Mouse (Mus musculus): ENCODE data around the gene Ifngr2. TPM values are rescaled to one million over a fixed set of nuclear protein-coding genes. Genes with fewer than 3 reads are reported as not detected.

The Ifngr2 gene
- polyA plus RNA-seq, 1 experiment = 162 TPM

GRCm38 (mm10) chr16:91595076-91595475 lies 48.2 kb downstream of the Ifngr2 start:
- no peaks in the 10 kb centered on the region for H3K27me3 ChIP-seq (ENCODE audit: control insufficient read depth, insufficient read depth, low read length)
- WGBS = 89% methylated on average over 6 of the region's 6 CpGs

GRCm38 (mm10) chr16:91596397-91596778 lies 49.5 kb downstream of the Ifngr2 start:
- Histone ChIP-seq H3K4me3 (ENCODE audit: low read depth, low read length) (peak overlapping the region; percentile 75), H3K4me1 (ENCODE audit: control insufficient read depth, insufficient read depth, insufficient read length, low read length) (peaks cover 9% of the 10 kb centered on the region), H3K27me3 (ENCODE audit: control insufficient read depth, insufficient read depth, low read length) (no peaks in the 10 kb centered on the region), H3K36me3 (ENCODE audit: control insufficient read depth, insufficient read depth, low read length) (peaks cover 3% of the 10 kb centered on the region; the same call in 1 of the 2 replicates), H3K27ac (ENCODE audit: insufficient read depth, low read depth, low read length) (peak overlapping the region; percentile 47)
- WGBS = 4% methylated on average over 9 of the region's 9 CpGs
- TF ChIP-seq POLR2A (IDR thresholded peaks at IDR 0.05; ENCODE audit: low read depth, low read length) (no peak), CTCF (IDR thresholded peaks at IDR 0.05; ENCODE audit: extremely low read depth, insufficient read length, insufficient replicate concordance, low read depth, low read length) (no peak)

More at GRCm38 (mm10) chr16:91595076-91595475, 48.2 kb downstream of the Ifngr2 start:
- H3K4me1 ChIP-seq (ENCODE audit: control insufficient read depth, insufficient read depth, insufficient read length, low read length) = peaks cover 11% of the 10 kb centered on the region
- no peak overlapping the region for H3K4me3 ChIP-seq (ENCODE audit: low read depth, low read length)
- H3K27ac ChIP-seq (ENCODE audit: insufficient read depth, low read depth, low read length) = no peak overlapping the region
- H3K36me3 ChIP-seq (ENCODE audit: control insufficient read depth, insufficient read depth, low read length) = peaks cover 3% of the 10 kb centered on the region; the same call in 1 of the 2 replicates
- no peak for TF ChIP-seq POLR2A (IDR thresholded peaks at IDR 0.05; ENCODE audit: low read depth, low read length)
- no peak for TF ChIP-seq CTCF (IDR thresholded peaks at IDR 0.05; ENCODE audit: extremely low read depth, insufficient read length, insufficient replicate concordance, low read depth, low read length)

GRCm38 (mm10) chr16:91596779-91597671 lies 50.2 kb downstream of the Ifngr2 start:
- TF ChIP-seq POLR2A (IDR thresholded peaks at IDR 0.05; ENCODE audit: low read depth, low read length) = no peak; the same call in 1 of the 2 replicates
- no peak for TF ChIP-seq CTCF (IDR thresholded peaks at IDR 0.05; ENCODE audit: extremely low read depth, insufficient read length, insufficient replicate concordance, low read depth, low read length)
- peak overlapping the region; percentile 47 for H3K27ac ChIP-seq (ENCODE audit: insufficient read depth, low read depth, low read length)
- H3K4me1 ChIP-seq (ENCODE audit: control insufficient read depth, insufficient read depth, insufficient read length, low read length) = peaks cover 9% of the 10 kb centered on the region
- H3K4me3 ChIP-seq (ENCODE audit: low read depth, low read length) = peak overlapping the region; percentile 75
- under 1% methylated on average over 75 of the region's 75 CpGs for WGBS
- H3K27me3 ChIP-seq (ENCODE audit: control insufficient read depth, insufficient read depth, low read length) = no peaks in the 10 kb centered on the region
- peaks cover 3% of the 10 kb centered on the region; the same call in 1 of the 2 replicates for H3K36me3 ChIP-seq (ENCODE audit: control insufficient read depth, insufficient read depth, low read length)

- WGBS = under 1% methylated on average over 34 of the region's 34 CpGs
- Histone ChIP-seq H3K27me3 (ENCODE audit: control insufficient read depth, insufficient read depth, low read length) (no peaks in the 10 kb centered on the region), H3K4me3 (ENCODE audit: low read depth, low read length) (peak within 1 kb of the TSS; percentile 75), H3K36me3 (ENCODE audit: control insufficient read depth, insufficient read depth, low read length) (0 out of 2 replicates have a peak, but pooled peaks cover 3% of the 10 kb centered on the region), H3K27ac (ENCODE audit: insufficient read depth, low read depth, low read length) (peak within 1 kb of the TSS; percentile 47), H3K4me1 (ENCODE audit: control insufficient read depth, insufficient read depth, insufficient read length, low read length) (peaks cover 9% of the 10 kb centered on the region)
- peak; percentile 80; the same call in 1 of the 2 replicates for TF ChIP-seq POLR2A (IDR thresholded peaks at IDR 0.05; ENCODE audit: low read depth, low read length)
- no peak for TF ChIP-seq CTCF (IDR thresholded peaks at IDR 0.05; ENCODE audit: extremely low read depth, insufficient read length, insufficient replicate concordance, low read depth, low read length)
Measured at GRCm38 (mm10) chr16:91597672-91598010, 50.8 kb downstream of the Ifngr2 start, which contains the start of gene Tmem50b. Tmem50b (minus strand) TSS chr16:91597800.

DNA sequence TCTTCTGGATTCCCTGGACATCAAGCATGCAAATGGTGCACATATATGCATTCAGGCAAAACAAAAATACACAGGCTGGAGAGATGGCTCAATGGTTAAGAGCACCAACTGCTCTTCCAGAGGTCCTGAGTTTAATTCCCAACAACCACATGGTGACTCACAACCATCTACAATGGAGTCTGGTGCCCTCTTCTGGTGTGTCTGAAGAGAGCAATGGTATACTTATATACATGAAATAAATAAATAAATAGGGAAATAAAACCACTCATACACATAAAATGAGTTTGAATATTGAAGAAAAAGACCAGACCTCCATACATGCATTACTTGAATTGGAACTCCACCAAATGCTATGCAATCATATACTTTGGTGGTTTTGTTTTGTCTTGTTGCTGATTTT lies 52.4 kb downstream of the Ifngr2 start:
- Histone ChIP-seq H3K27me3 (ENCODE audit: control insufficient read depth, insufficient read depth, low read length) (no peaks in the 10 kb centered on the region), H3K4me1 (ENCODE audit: control insufficient read depth, insufficient read depth, insufficient read length, low read length) (peaks cover 6% of the 10 kb centered on the region), H3K36me3 (ENCODE audit: control insufficient read depth, insufficient read depth, low read length) (0 out of 2 replicates have a peak, but pooled peaks cover 2% of the 10 kb centered on the region), H3K27ac (ENCODE audit: insufficient read depth, low read depth, low read length) (no peak overlapping the region), H3K4me3 (ENCODE audit: low read depth, low read length) (no peak overlapping the region)
- no peak for TF ChIP-seq POLR2A (IDR thresholded peaks at IDR 0.05; ENCODE audit: low read depth, low read length)
- no peak for TF ChIP-seq CTCF (IDR thresholded peaks at IDR 0.05; ENCODE audit: extremely low read depth, insufficient read length, insufficient replicate concordance, low read depth, low read length)

GRCm38 (mm10) chr16:91601081-91601480 lies 54.2 kb downstream of the Ifngr2 start:
- H3K4me1 ChIP-seq (ENCODE audit: control insufficient read depth, insufficient read depth, insufficient read length, low read length) = no peaks in the 10 kb centered on the region; the same call in 1 of the 2 replicates
- no peaks in the 10 kb centered on the region for H3K27me3 ChIP-seq (ENCODE audit: control insufficient read depth, insufficient read depth, low read length)
- no peak overlapping the region for H3K4me3 ChIP-seq (ENCODE audit: low read depth, low read length)
- WGBS = 31% methylated on average over 4 of the region's 4 CpGs
- no peak for TF ChIP-seq CTCF (IDR thresholded peaks at IDR 0.05; ENCODE audit: extremely low read depth, insufficient read length, insufficient replicate concordance, low read depth, low read length)
- TF ChIP-seq POLR2A (IDR thresholded peaks at IDR 0.05; ENCODE audit: low read depth, low read length) = no peak
- H3K27ac ChIP-seq (ENCODE audit: insufficient read depth, low read depth, low read length) = no peak overlapping the region
- no peaks in the 10 kb centered on the region for H3K36me3 ChIP-seq (ENCODE audit: control insufficient read depth, insufficient read depth, low read length)

- H3K4me3 ChIP-seq (ENCODE audit: low read depth, low read length) = no peak overlapping the region
- no peak overlapping the region for H3K27ac ChIP-seq (ENCODE audit: insufficient read depth, low read depth, low read length)
- H3K27me3 ChIP-seq (ENCODE audit: control insufficient read depth, insufficient read depth, low read length) = no peaks in the 10 kb centered on the region
- H3K4me1 ChIP-seq (ENCODE audit: control insufficient read depth, insufficient read depth, insufficient read length, low read length) = no peaks in the 10 kb centered on the region; the same call in 1 of the 2 replicates
- H3K36me3 ChIP-seq (ENCODE audit: control insufficient read depth, insufficient read depth, low read length) = no peaks in the 10 kb centered on the region
- no peak for TF ChIP-seq CTCF (IDR thresholded peaks at IDR 0.05; ENCODE audit: extremely low read depth, insufficient read length, insufficient replicate concordance, low read depth, low read length)
- 67% methylated on average over 9 of the region's 9 CpGs for WGBS
Measured at GRCm38 (mm10) chr16:91601693-91602092, 54.8 kb downstream of the Ifngr2 start.
